Mouse (Mus musculus): ENCODE measurements at regions not wholly inside any gene's neighbourhood (a gene's known extent, or its start where the extent isn't known, plus 50 kb on each side); places are given as distances from the start of the nearest gene placed in this dataset.

GRCm38 (mm10) chr9:87524890-87525684, 206.0 kb downstream of the Tbx18 start:
- TF ChIP-seq CTCF (IDR thresholded peaks at IDR 0.05; ENCODE audit: borderline replicate concordance, insufficient read depth, low read depth, low read length) (no peak), POLR2A (IDR thresholded peaks at IDR 0.05; ENCODE audit: borderline replicate concordance, insufficient read depth, low read length) (no peak)

Measured in cerebellum, adult 2 months (tissue).